Mouse (Mus musculus) adrenal gland (tissue): ENCODE measurements around the gene Trmt61a.
"Not testable (repeated sequence)": the region's sequence is repeated elsewhere in the genome, so short reads cannot be mapped to it uniquely, and the experiment has no call there.

Experiments
- intact Hi-C: fragments of 180-260 bp; cut with DNase I; formaldehyde crosslinking; loops from one replicate; pipeline ENCODE4 v1.15.1; 2025
- long read RNA-seq, 2 experiments: library from polyadenylated mRNA; unstranded; transcript quantifications; one replicate each; pipeline ENCODE4 v2.0.0; 2020; ENCODE audit warnings: borderline replicate concordance in 1 of 2; ENCODE audit not compliant: insufficient replicate concordance in 1 of 2

Gene Trmt61a
- long read RNA-seq, experiment 1, partial matches to known transcripts, result 0 of 4 reads
- long read RNA-seq, experiment 1, other reads (novel, unspliced or antisense), result 4 of 4 reads
- long read RNA-seq, experiment 2, partial matches to known transcripts, result 0 of 5 reads
- long read RNA-seq, experiment 2, other reads (novel, unspliced or antisense), result 4 of 5 reads

DNA sequence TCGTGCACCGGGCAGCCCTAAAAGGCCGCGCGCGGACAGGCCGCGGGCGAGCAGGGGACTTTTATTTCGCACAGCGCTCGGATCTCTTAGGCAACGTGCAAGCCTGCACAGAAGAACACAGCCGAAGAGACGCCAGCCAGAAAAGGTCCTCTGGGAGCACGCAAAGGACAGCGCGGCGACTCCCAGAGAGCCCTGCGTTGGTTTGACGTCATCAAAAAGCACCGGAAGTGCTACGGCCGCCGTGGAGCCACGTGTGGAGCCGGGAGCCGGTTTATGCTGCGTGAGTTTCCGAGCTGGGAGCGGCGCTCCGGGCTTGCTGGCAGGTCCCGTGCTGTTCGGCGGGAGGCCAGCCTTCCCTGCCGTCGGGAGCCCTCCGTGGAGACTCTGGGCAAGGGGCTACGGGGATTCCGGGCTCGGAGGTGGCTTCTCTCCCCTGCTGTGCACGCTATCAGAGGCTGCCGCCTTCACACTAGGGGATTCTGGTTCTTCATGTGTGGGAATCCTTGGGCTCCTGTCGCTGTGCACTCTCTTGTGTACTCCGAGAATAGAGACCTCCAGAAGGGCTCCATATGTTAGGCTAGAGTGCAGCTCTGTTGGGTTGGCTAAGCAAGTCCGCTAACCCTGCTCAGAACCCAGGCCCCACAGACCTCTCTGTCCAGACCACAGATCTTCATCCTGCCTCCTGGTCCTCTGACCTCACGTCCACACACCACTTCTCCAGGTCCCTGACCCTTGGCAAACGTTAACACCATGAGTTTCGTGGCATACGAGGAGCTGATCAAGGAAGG lies at the start of gene Trmt61a:
TSS of gene Trmt61a (plus strand) at position 224 of the 788 bp plus-strand sequence.
- intact Hi-C loops, result no loop called here

DNA sequence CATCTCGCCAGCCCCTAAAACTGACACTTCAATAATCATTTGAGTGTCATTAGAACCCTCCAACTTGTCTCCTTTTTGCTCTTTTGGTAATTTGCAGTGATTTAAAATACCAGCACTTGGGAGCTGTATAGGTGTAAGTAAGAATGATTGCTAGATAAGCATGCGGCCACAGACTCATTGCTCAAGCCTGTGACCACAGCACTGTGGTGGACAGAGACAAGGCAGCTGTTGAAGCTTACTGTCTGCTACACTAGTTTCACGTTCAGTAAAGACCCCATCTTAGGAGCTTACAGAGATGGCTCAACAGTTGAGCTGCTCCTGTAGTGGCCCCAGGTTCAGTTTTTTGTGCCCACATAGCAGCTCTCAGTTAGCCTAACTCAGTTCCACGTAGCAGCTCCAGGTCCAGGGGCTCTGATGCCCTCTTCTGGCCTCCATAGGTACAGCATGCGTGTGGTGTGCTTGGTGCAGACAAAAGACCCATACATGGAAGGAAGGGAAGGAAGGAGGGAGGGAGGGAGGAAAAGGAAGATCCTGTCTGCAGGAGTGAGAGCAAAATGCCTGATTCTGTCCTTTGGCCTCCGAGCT lies 29.8 kb upstream of the Trmt61a start:
- intact Hi-C loops, result loop anchor here (5.0 kb wide), 1 partner anchor 96 kb away; no protein-coding TSS in a partner anchor

DNA sequence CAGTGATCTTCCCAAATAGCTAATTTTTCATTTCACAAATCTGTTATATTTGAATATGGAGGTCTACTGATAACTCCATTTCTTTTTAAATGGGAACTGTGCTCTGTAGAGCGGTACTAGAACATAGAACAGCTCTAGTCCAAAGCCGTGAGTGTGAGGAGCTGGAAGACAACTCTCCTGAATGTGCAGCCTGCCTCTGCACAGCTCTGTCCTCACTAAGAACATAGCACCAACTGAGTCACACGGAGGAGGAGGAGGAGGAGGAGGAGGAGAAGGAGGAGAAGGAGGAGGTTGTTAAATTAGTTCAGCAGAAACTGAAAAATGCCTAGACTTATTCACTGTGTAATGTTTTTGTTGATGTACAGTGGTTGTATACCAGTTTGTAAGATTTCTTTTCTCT lies 25.0 kb upstream of the Trmt61a start:
- intact Hi-C loops, result loop anchor here (5.0 kb wide), 1 partner anchor 46 kb away; no protein-coding TSS in a partner anchor

DNA sequence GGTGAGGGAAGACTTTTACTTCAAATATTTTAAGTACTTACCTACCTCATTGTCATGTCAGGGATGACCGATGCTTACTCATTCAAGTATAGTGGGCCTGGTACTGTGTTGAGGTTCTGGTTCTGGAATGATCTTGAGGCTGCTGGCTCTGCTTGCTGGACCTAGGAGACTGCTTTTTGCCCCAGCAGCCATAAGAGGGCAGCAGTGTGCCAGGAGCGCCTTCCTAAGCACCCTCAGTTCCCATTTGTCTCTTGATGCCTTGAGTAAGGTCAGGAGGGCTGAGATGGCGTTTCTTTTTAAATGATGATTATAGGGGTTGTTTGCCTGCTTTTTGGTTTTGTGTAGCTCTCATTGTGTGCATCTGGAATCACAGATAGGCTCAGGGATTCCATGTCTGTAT lies 24.5 kb upstream of the Trmt61a start:
- intact Hi-C loops, result loop anchor here (5.0 kb wide), 1 partner anchor 46 kb away; no protein-coding TSS in a partner anchor

DNA sequence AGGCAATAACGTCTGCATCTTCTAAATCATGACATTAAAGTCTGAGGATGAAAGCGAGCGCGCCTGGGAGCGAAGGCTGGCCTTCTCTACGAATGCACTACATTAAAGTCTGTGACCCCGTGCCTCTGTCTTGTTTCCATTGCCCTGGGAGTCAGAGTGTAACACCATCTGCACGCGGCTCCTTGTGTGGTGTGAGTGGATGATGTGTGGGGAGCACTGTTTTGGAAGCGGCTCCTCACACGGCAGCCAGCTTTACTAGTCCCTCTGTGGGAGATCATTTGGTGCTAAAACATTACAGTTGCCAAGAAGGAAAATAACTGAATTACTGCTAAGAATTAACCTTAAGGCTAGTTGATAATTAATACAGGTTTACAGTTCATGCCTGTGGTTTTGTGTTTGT lies 22.2 kb upstream of the Trmt61a start:
- intact Hi-C loops, result no loop called here

DNA sequence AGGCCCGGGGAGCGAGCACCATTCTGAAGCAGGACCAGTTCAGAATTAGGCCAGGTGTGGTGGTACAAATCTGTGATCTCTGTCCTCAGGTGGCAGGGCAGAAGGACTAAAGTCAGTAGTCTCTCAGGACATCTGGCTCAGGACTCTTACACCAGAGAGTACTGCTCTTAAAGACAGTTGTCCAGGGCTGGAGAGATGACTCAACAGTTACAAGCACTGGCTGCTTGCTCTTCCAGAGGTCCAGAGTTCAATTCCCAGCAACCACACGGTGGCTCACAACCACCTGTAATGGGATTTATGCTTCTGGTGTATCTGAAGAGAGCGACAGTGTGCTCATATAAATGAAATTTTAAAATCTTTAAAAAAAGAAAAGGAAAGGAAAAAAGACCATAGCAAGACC lies 18.6 kb upstream of the Trmt61a start:
- intact Hi-C loops, result no loop called here

DNA sequence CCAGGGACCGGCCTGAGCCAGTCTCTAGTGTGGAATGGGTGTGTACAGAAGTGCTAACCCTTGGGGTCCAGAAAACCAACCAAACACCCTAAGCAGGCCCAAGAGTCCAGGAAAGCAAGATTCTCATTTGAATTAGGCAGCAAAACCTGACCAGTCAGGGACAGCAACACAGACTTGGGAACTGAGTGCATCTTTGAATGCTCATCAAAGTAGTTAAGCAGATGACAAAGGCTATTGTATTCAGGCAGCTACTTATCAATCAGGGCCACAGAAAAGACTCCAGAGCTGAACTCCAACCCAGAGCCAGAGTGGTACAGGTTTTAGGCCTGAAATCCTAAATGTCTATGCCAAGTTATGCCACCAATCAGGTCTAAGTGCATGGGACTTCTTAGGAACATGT lies 17.3 kb upstream of the Trmt61a start:
- intact Hi-C loops, result no loop called here

DNA sequence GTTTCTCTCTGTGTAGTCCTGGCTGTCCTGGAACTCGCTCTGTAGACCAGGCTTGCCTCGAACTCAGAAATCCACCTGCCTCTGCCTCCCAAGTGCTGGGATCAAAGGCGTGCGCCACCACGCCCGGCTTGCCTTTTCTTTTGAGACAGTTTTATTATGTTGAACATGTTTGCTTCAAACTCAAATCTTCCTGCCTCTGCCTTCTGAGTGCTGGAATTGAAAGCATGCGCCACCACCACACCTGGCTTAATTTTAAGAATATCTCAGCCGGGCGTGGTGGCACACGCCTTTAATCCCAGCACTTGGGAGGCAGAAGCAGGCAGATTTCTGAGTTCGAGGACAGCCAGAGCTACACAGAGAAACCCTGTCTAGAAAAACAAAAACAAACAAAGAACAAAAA lies 16.4 kb upstream of the Trmt61a start:
- intact Hi-C loops, result not testable (repeated sequence)

DNA sequence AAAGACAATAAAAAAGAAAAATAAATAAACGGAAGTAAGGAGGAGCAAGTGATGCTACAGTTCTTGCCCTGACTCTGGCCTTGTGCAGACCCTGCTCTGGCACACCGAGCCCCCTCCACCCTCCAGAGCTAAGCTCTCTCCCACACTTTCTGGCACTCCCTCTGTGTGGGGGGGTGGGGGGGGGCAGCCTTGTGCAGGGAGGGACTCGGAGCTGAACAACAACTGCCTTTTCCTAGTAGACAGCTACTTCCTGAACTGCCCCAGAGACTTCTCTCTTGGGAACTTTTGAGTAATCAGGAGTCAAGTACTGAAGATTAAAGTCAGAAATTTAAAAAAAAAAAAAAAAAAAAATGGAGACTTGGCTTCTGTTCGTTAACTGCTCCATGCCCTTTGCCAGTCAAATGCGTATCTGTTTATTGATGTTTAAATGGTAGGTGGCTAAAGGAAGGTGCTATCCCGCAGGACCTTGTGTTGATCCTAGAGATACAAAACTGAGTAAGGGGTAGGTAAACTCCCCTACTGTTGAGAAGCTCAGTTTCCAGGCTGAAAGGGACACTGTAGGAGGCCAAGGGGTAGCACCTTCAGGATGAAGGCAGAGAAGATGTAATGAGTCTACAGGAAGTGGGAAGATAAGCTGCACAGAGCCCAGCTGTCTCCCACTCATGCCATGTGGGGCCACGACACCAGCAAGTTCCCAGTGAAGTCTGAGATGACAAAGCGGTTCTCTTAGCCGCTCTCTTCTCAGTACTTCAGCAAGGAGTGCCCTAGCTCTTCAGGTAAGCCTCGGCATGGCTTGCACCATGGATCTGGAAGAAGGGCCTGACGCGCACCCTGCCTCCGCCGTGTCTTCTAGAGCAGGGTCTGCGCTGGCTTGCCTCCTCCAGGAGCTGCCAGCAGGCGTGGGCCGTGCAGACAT lies 14.4 kb upstream of the Trmt61a start:
- intact Hi-C loops, result no loop called here

DNA sequence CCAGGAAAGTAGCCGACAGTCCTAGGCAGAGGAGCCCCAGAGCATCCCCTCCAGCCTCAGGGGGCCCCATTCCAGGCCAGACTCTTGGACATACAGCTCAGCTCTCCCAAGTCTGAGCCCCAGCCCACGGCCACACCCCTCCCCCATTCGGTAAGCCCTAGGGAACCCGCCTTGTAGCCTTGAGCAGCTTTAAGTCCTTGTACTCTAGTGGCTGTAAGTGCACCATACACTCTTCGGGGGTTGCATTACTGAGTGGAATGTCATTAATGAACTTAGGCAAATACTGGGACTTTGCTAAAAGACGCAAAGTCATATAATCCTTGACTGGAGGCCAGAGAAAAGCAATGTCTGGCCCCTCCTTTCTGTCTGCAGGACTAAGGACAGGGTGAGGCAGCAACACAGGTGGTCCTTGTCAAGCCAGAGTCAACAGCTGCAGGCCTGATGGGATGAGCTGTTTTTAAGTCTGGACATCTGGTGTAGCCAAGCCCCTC lies 13.7 kb upstream of the Trmt61a start:
- intact Hi-C loops, result no loop called here

DNA sequence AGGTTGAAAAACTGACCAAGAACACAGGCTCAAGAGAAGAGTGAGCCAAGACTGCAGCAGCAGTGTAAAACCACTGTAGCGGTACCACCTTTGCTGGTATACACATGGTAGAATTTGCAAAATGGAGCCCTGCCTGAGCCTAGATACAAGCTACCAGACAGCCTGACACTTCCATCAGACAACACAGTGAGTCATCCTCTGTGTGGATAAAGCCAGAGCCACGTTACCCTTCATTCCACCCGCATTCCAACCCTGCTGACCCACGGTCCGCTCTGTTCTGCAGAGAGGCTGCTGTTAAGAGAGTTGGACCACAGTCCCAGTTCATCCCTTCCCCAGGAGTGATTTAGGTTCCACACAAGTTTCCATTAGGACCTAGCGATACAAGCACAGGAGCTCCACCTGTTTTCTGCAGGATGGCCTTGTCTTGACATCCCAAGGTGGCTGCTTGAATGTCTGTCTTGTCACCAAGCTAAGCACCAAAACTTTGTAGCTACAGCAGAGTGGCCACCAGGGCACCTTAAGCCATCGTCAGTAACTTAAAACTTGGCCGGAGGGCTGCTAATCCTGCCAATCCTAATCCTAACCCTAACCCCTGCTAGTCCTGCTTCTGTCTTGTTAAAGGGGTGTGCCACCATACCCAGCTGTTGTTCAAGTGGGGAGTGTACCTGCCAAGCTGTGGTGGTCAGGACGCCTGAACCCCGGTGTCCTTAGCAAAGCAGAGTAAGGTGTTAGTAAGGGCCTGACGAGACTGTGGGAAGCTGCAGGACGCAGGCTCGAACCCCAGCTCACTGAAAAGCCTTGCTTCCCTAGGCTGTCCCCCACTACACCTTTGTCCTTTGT lies 12.6 kb upstream of the Trmt61a start:
- intact Hi-C loops, result loop anchor here (5.0 kb wide), 1 partner anchor 282 kb away; no protein-coding TSS in a partner anchor

DNA sequence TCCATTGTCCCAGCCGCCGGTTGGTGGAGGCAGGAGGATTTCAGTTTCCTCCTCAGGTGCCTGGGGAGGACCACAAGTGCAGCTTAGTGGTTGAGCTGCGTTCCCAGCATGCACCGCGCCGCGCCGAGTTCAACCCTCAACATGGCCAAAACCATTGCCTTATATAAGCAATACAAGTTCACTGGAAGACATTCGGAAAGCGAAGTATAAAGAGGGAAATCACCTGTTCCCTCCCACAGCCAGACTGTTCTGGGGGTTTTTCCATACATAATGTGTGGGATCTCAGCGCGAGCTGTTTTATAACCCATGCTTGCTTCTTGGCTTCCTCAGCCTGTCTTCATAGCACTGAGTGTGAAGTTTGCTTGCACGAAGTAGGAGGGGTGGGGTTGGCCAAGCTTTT lies 11.5 kb upstream of the Trmt61a start:
- intact Hi-C loops, result loop anchor here (5.0 kb wide), 1 partner anchor 281 kb away; no protein-coding TSS in a partner anchor

DNA sequence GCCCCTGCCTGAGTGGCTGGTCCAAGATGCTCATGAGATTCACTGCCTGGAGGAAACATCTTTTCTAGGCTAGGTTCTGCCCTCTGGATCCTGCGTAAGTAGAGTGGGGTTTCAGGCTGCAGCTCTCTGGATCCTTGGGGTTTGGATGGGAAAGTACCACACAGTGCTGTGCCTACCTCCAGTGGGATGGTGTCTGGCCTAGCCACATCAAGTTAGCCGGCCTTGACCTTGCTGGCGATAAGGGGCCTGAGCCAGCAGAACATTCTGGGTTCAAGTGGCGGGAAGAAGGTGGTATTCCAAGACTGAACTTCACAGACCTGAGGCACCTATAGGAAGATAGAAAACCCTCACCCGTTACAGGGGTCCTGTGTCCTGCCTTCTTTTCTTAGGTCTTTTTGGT lies 10.5 kb upstream of the Trmt61a start:
- intact Hi-C loops, result loop anchor here (5.0 kb wide), 1 partner anchor 280 kb away; no protein-coding TSS in a partner anchor

DNA sequence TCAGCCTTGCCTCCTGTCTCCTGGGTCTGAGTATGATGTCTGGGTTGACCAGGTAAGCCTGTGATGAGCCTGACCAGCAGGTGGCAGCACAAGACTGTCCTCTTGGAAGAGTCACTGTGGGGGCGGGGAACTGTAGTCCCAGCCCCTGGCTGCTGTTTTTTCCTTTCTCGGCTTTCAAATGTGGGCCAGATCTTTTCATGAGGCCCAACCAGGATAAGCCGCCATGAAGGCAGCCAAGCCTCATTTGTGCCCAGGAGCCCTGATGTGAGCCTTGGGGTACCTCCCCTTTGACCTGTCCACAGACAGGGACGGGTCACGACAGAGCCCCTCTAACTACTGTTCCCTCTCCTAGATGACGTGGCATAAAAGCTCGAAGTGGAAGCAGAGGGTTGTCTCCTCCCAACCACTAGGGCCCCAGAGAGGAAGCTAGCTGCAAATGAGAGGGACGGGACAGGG lies 9.4 kb upstream of the Trmt61a start:
- intact Hi-C loops, result loop anchor here (2.0 to 5.0 kb wide), 3 partner anchors 28 to 279 kb away; no protein-coding TSS in a partner anchor

DNA sequence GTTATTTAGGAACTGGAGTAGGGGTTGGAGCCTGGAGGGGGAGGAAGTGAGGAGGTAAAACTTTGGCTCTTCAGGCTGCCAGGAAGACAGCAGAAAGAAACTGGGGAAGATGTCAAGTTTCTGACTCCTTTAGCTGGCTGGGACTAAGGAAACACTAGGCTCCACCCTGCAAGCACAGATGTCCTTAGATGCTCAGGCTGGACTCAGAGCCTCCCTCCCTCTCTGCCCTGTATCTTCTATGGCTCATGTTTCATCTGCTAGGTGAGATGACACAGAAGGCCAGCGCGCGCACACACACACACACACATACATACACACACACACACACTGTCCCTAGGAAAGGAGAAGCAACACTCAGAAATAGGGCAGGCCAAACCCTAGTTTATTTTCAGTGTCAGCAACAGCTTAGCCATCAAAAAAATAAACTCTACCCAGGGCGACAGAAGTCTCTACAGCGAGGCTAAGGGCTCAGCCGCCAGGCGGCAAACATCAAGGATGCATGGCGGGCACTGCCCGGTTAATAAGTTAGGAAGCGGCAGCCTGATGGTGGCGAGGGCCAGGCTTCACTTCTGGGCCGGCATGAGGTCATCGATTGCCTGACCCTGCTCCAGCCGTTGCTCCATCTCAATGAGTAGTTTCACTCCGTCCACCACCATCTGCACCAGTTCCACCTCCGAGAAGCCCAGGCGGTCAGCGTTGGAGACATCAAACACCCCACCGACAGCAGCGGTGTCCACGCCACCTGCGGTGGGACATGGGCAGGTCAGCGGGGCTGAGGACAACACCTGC lies 8.7 kb upstream of the Trmt61a start:
- intact Hi-C loops, result loop anchor here (2.0 to 5.0 kb wide), 3 partner anchors 28 to 278 kb away; no protein-coding TSS in a partner anchor

DNA sequence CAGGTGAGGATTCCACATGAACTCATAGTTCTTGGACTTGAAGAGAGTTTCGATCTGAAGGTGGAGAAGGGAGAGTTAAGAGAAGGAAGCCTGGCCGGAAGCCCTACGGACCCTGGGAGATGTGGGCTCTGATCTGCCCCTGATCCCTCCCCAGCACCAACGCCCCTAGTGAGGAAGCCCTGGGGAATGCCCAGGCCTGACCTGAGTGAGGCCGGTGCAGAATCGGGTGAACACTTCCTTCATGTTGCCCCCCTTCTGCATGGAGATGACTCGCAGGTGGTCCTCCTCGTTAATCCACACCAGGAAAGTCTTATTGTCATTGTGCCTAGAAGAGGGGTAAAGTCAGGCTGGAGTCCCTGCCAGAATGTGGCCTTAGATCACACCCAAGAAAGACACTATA lies 7.9 kb upstream of the Trmt61a start:
- intact Hi-C loops, result loop anchor here (2.0 to 5.0 kb wide), 3 partner anchors 27 to 277 kb away; no protein-coding TSS in a partner anchor

DNA sequence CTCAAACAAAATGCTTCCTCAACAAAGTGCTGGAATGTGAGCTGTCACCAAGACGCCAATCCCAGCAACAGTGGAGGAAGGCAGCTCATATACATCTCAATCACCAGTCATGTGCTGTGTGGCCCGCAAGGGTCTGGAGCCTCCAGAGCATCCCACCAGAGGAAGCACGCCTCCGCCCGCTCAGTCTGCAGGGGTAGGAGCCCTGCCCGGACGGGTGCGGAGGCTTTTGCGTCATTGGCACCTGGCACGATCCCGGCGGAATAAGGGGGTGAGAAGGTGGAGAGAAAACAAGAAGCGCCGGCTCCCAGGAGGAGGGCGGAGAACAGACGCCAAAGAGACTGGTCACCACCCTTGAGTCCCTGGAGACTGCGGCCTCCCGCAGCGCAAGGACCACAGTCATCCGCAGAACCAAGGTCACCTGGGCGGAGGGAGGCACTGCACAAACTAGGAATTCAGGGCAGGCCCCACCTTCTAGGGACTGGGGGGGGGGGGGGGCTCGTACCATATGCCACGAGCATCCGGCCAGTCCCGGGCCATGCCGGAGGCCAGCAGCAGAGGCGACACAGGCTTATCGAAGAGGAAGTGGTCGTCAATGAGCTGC lies 7.4 kb upstream of the Trmt61a start:
- intact Hi-C loops, result no loop called here

DNA sequence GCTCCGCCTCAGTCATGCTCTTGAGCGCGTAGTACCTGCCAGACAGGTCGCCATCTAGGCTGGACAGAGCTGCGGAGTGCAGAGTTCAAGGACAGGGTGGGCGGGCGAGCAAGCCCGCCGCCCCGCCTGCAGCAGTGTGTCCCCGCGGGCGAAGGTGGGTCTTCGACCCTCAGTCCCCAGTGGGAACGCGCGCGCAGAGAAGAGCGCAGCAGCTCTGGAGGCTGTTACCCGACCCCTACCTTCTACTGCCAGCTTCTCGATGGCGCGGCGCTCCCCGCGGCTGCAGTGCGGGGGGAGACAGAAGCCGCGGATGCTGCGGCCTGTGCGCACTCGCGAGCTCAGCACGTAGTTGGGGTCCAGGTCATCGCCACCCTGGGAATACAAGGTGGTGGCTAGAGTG lies 6.9 kb upstream of the Trmt61a start:
- intact Hi-C loops, result no loop called here
